In the genomic region with DNA sequence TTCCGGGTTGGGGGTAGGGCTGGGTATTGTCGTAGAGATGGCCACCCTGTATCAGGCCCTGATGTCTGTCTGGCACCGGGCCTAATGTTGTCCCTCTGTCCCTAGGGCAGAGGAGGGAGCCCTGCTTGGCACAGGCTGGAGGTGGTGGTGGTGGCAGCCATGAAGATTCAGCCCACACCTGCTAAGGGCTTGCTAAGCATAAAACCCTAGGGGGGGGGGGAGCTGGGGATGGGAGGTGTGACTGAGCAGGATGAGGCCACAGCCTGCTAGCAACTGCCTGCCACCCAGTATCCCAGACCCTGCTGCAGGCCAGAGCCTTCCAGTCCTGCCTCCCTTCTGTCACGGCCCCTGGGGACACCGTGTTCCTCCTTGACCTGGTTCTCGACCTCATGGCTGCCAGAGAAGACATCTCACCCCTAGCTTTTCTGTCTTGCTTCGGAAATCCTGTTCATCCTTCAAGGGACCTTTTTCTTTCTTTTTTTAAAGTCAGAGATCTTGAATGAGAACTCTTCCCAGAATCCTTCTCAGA, we compare ENCODE assay signal across 10 mouse cellular contexts. TPM values are rescaled to one million over a fixed set of nuclear protein-coding genes. Genes with fewer than 3 reads are reported as not detected.
DNase-seq lines count a peak whose midpoint lies in the region; ATAC-seq and TF ChIP-seq lines count a peak whose summit lies in the region.
"Had no signal": no experiment of that assay in that cellular context is flagged by ENCODE, and none has a peak within 500 bp of the region (broad histone marks: within the 10 kb centered on the region; RNA-seq: fewer than 3 reads in every experiment).

No protein-coding gene starts in this region.

- no peaks in the 10 kb centered on the region for H3K9me3 ChIP-seq in forebrain, embryonic 13.5 days (replicated peaks)
- no peaks in the 10 kb centered on the region for H3K9me3 ChIP-seq in forebrain, embryonic 15.5 days
- H3K9me3 ChIP-seq in midbrain, embryonic 10.5 days (replicated peaks) = no peaks in the 10 kb centered on the region
- H3K9me3 ChIP-seq in midbrain, postnatal 0 days (ENCODE audit: low read length) = no peaks in the 10 kb centered on the region
- no peaks in the 10 kb centered on the region for H3K9me3 ChIP-seq in heart, embryonic 15.5 days (replicated peaks)
- H3K9me3 ChIP-seq in stomach, embryonic 15.5 days = no peaks in the 10 kb centered on the region

- H3K9ac ChIP-seq in forebrain, embryonic 13.5 days = no peak overlapping the region
- H3K9ac ChIP-seq in forebrain, embryonic 15.5 days (replicated peaks) = no peak overlapping the region
- no peak overlapping the region for H3K9ac ChIP-seq in midbrain, postnatal 0 days (replicated peaks; ENCODE audit: low read length, poor library complexity, severe bottlenecking)
- no peak overlapping the region; the same call in 1 of the 2 replicates for H3K9ac ChIP-seq in heart, embryonic 15.5 days
- H3K9ac ChIP-seq in stomach, embryonic 15.5 days = no peak overlapping the region
- H3K9ac ChIP-seq: liver, embryonic 14.5 days had no signal

- no peak overlapping the region for H3K4me3 ChIP-seq in forebrain, embryonic 13.5 days
- no peak overlapping the region for H3K4me3 ChIP-seq in forebrain, embryonic 15.5 days
- H3K4me3 ChIP-seq in midbrain, embryonic 10.5 days = no peak overlapping the region
- H3K4me3 ChIP-seq in midbrain, postnatal 0 days (ENCODE audit: low read depth, low read length) = no peak overlapping the region
- H3K4me3 ChIP-seq in heart, embryonic 15.5 days = no peak overlapping the region
- H3K4me3 ChIP-seq in stomach, embryonic 15.5 days (replicated peaks) = no peak overlapping the region

- 44% methylated on average over 5 of the region's 7 CpGs for WGBS in forebrain, embryonic 13.5 days
- WGBS in forebrain, embryonic 15.5 days = 32% methylated on average over 7 of the region's 7 CpGs
- 37% methylated on average over 7 of the region's 7 CpGs for WGBS in midbrain, embryonic 10.5 days
- 41% methylated on average over 7 of the region's 7 CpGs for WGBS in midbrain, postnatal 0 days
- WGBS in heart, embryonic 15.5 days = 27% methylated on average over 7 of the region's 7 CpGs
- WGBS in stomach, embryonic 15.5 days = 35% methylated on average over 6 of the region's 7 CpGs

- H3K4me2 ChIP-seq in forebrain, embryonic 13.5 days = no peak overlapping the region
- H3K4me2 ChIP-seq in forebrain, embryonic 15.5 days (replicated peaks) = no peak overlapping the region
- H3K4me2 ChIP-seq in midbrain, postnatal 0 days (ENCODE audit: low read depth, low read length, poor library complexity, severe bottlenecking) = no peak overlapping the region
- H3K4me2 ChIP-seq in heart, embryonic 15.5 days = no peak overlapping the region
- H3K4me2 ChIP-seq in stomach, embryonic 15.5 days = no peak overlapping the region

- H3K27me3 ChIP-seq in forebrain, embryonic 13.5 days = 0 out of 2 replicates have a peak, but pooled peaks cover 3% of the 10 kb centered on the region
- no peaks in the 10 kb centered on the region for H3K27me3 ChIP-seq in forebrain, embryonic 15.5 days
- H3K27me3 ChIP-seq in midbrain, embryonic 10.5 days (ENCODE audit: low read depth, poor library complexity, severe bottlenecking) = peaks cover 3% of the 10 kb centered on the region
- H3K27me3 ChIP-seq in midbrain, postnatal 0 days (ENCODE audit: insufficient read depth, low read length) = no peaks in the 10 kb centered on the region
- H3K27me3 ChIP-seq in heart, embryonic 15.5 days = no peaks in the 10 kb centered on the region
- H3K27me3 ChIP-seq in stomach, embryonic 15.5 days (replicated peaks) = no peaks in the 10 kb centered on the region

- peaks cover 57% of the 10 kb centered on the region for H3K4me1 ChIP-seq in forebrain, embryonic 13.5 days
- H3K4me1 ChIP-seq in forebrain, embryonic 15.5 days = peaks cover 56% of the 10 kb centered on the region
- peaks cover 72% of the 10 kb centered on the region for H3K4me1 ChIP-seq in midbrain, embryonic 10.5 days
- H3K4me1 ChIP-seq in midbrain, postnatal 0 days (ENCODE audit: insufficient read depth, low read length) = peaks cover 11% of the 10 kb centered on the region; the same call in 1 of the 2 replicates
- H3K4me1 ChIP-seq in heart, embryonic 15.5 days (replicated peaks) = peaks cover 81% of the 10 kb centered on the region
- H3K4me1 ChIP-seq in stomach, embryonic 15.5 days = peaks cover 62% of the 10 kb centered on the region

- DNase-seq in midbrain, embryonic 10.5 days (ENCODE audit: low spot score) = no peak
- no peak for DNase-seq in midbrain, postnatal 0 days (ENCODE audit: low spot score)
- no peak for DNase-seq in right cerebral cortex, adult 2 months (ENCODE audit: low spot score in 2 of 2)
- DNase-seq: cerebellum, postnatal 10 days had no signal

- no peaks in the 10 kb centered on the region for H3K36me3 ChIP-seq in forebrain, embryonic 13.5 days (ENCODE audit: poor library complexity, severe bottlenecking)
- no peaks in the 10 kb centered on the region for H3K36me3 ChIP-seq in forebrain, embryonic 15.5 days
- peaks cover 12% of the 10 kb centered on the region; the same call in 1 of the 2 replicates for H3K36me3 ChIP-seq in midbrain, embryonic 10.5 days
- no peaks in the 10 kb centered on the region for H3K36me3 ChIP-seq in midbrain, postnatal 0 days (ENCODE audit: insufficient read depth, low read length)
- peaks cover 12% of the 10 kb centered on the region for H3K36me3 ChIP-seq in heart, embryonic 15.5 days
- H3K36me3 ChIP-seq in stomach, embryonic 15.5 days = peaks cover 10% of the 10 kb centered on the region; the same call in 1 of the 2 replicates

- H3K27ac ChIP-seq in forebrain, embryonic 13.5 days = peak overlapping the region; percentile 75; the same call in 1 of the 2 replicates
- H3K27ac ChIP-seq in forebrain, embryonic 15.5 days (replicated peaks) = no peak overlapping the region
- peak overlapping the region; percentile 82 for H3K27ac ChIP-seq in midbrain, embryonic 10.5 days (replicated peaks)
- H3K27ac ChIP-seq in midbrain, postnatal 0 days (ENCODE audit: low read depth, low read length) = no peak overlapping the region
- peak overlapping the region; percentile 88 for H3K27ac ChIP-seq in heart, embryonic 15.5 days
- peak overlapping the region; percentile 80; the same call in 1 of the 2 replicates for H3K27ac ChIP-seq in stomach, embryonic 15.5 days
- H3K27ac ChIP-seq: liver, embryonic 14.5 days had no signal

- ATAC-seq in forebrain, embryonic 13.5 days = no peak
- no peak for ATAC-seq in forebrain, embryonic 15.5 days (replicated peaks)
- ATAC-seq in midbrain, postnatal 0 days (ENCODE audit: low FRiP score) = no peak
- ATAC-seq in heart, embryonic 15.5 days (replicated peaks; ENCODE audit: insufficient number of reproducible peaks, insufficient read depth, low FRiP score, low read depth) = no peak
- ATAC-seq in stomach, embryonic 15.5 days (ENCODE audit: insufficient read depth, low FRiP score, low read depth) = no peak
- no peak for ATAC-seq in inflammation-experienced regulatory T-cells, adult 6 months

- TF ChIP-seq CTCF in midbrain, postnatal 0 days (IDR thresholded peaks at IDR 0.05) = no peak

RNA-seq across cellular contexts. Expression of a gene that starts 27.0 kb away (rescaled TPM):
- 0.21 TPM in 1 of 2 replicates, not detected in the other for polyA plus RNA-seq in forebrain, embryonic 13.5 days (2015; fragmentation: Nextera tagmentation; extraction: Ambion mirVana)
- 0.62 and 0.84 TPM in 2 replicates for polyA plus RNA-seq in forebrain, embryonic 15.5 days (2015; fragmentation: Nextera tagmentation; extraction: Ambion mirVana)
- 0.16 TPM in 1 of 2 replicates, not detected in the other for polyA plus RNA-seq in midbrain, embryonic 10.5 days (2016; fragmentation: Nextera tagmentation; extraction: Ambion mirVana)
- 3.0 and 5.1 TPM in 2 replicates for total RNA-seq in midbrain, postnatal 0 days (2014; rRNA removed)
- polyA plus RNA-seq in midbrain, postnatal 0 days (2015; fragmentation: Nextera tagmentation; extraction: Ambion mirVana) = 4.5 and 5.1 TPM in 2 replicates
- 3.6 and 4.4 TPM in 2 replicates for polyA plus RNA-seq in heart, embryonic 15.5 days (2015; fragmentation: Nextera tagmentation; extraction: Ambion mirVana)
- polyA plus RNA-seq in stomach, embryonic 15.5 days (2015; fragmentation: Nextera tagmentation; extraction: Ambion mirVana) = 0.42 and 0.43 TPM in 2 replicates
- polyA plus RNA-seq in inflammation-experienced regulatory T-cells, adult 6 months (2017; shearing (Covaris generic)) = not detected
- polyA plus RNA-seq: liver, embryonic 14.5 days had no signal

RNA-seq across cellular contexts. Expression of a gene that starts 28.2 kb away (rescaled TPM):
- 8.7 and 10.2 TPM in 2 replicates for polyA plus RNA-seq in forebrain, embryonic 13.5 days (2015; fragmentation: Nextera tagmentation; extraction: Ambion mirVana)
- polyA plus RNA-seq in forebrain, embryonic 15.5 days (2015; fragmentation: Nextera tagmentation; extraction: Ambion mirVana) = 9.2 and 9.9 TPM in 2 replicates
- polyA plus RNA-seq in midbrain, embryonic 10.5 days (2016; fragmentation: Nextera tagmentation; extraction: Ambion mirVana) = 15.5 and 16.1 TPM in 2 replicates
- 14.3 and 20.4 TPM in 2 replicates for total RNA-seq in midbrain, postnatal 0 days (2014; rRNA removed)
- polyA plus RNA-seq in midbrain, postnatal 0 days (2015; fragmentation: Nextera tagmentation; extraction: Ambion mirVana) = 8.2 and 8.7 TPM in 2 replicates
- 26.2 and 31.0 TPM in 2 replicates for polyA plus RNA-seq in heart, embryonic 15.5 days (2015; fragmentation: Nextera tagmentation; extraction: Ambion mirVana)
- polyA plus RNA-seq in stomach, embryonic 15.5 days (2015; fragmentation: Nextera tagmentation; extraction: Ambion mirVana) = 34.0 and 41.0 TPM in 2 replicates
- 1 to 10 TPM; 7.4 to 8.1 (median 7.6) TPM for polyA plus RNA-seq in inflammation-experienced regulatory T-cells, adult 6 months (2017; shearing (Covaris generic))

RNA-seq across cellular contexts. Expression of a gene that starts 48.2 kb away (rescaled TPM):
- 23.0 and 26.9 TPM in 2 replicates for polyA plus RNA-seq in forebrain, embryonic 13.5 days (2015; fragmentation: Nextera tagmentation; extraction: Ambion mirVana)
- 11.2 and 12.1 TPM in 2 replicates for polyA plus RNA-seq in forebrain, embryonic 15.5 days (2015; fragmentation: Nextera tagmentation; extraction: Ambion mirVana)
- polyA plus RNA-seq in midbrain, embryonic 10.5 days (2016; fragmentation: Nextera tagmentation; extraction: Ambion mirVana) = 53.3 and 67.8 TPM in 2 replicates
- total RNA-seq in midbrain, postnatal 0 days (2014; rRNA removed) = 0.19 and 0.44 TPM in 2 replicates
- polyA plus RNA-seq in midbrain, postnatal 0 days (2015; fragmentation: Nextera tagmentation; extraction: Ambion mirVana) = 0.52 and 0.65 TPM in 2 replicates
- 14.2 and 20.4 TPM in 2 replicates for polyA plus RNA-seq in heart, embryonic 15.5 days (2015; fragmentation: Nextera tagmentation; extraction: Ambion mirVana)
- 28.8 and 30.3 TPM in 2 replicates for polyA plus RNA-seq in stomach, embryonic 15.5 days (2015; fragmentation: Nextera tagmentation; extraction: Ambion mirVana)
- 10 to 100 TPM in 1 of 3 experiments, 1 to 10 TPM in 2; 5.1 to 40.6 (median 5.2) TPM for polyA plus RNA-seq in inflammation-experienced regulatory T-cells, adult 6 months (2017; shearing (Covaris generic))

Comparison
In these comparisons a context has a peak if more than half of its experiments do, and no peak if none do; other contexts are left out.
1. H3K27ac ChIP-seq: peak in forebrain, embryonic 13.5 days (single experiment), midbrain, embryonic 10.5 days (single experiment), heart, embryonic 15.5 days (single experiment) and stomach, embryonic 15.5 days (single experiment); none in forebrain, embryonic 15.5 days (single experiment) and midbrain, postnatal 0 days (single experiment).